Mouse (Mus musculus) MEL-GATA-1-ER (cell line): ENCODE data around the gene Oasl2.
"Not testable (repeated sequence)": the region's sequence is repeated elsewhere in the genome, so short reads cannot be mapped to it uniquely, and the experiment has no call there.

Source experiments
- DNase-seq: peaks from one replicate; pipeline ENCODE4 v3.0.0-alpha.2; 2012; ENCODE audit warnings: low read depth; ENCODE audit errors: extremely low read depth

The Oasl2 gene

DNA sequence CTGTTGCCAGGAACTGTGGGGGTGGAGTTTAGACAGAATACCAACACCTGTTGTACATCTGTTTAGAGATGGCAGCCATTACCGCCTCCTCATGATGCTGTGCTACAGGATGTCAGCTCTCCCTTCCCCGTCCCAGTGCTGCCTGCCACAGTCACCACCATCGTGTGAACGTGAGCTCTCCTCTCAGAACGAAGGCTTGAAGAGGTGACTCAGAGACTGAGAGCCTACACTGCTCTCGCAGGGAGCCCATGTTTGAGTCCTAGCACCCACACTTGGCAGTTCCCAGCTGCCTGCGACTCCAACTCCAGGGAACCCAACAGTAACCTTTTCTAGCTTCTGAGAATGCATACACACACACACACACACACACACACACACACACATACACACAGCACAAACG is 18.1 kb downstream of the Oasl2 start:
- no peak for DNase-seq

DNA sequence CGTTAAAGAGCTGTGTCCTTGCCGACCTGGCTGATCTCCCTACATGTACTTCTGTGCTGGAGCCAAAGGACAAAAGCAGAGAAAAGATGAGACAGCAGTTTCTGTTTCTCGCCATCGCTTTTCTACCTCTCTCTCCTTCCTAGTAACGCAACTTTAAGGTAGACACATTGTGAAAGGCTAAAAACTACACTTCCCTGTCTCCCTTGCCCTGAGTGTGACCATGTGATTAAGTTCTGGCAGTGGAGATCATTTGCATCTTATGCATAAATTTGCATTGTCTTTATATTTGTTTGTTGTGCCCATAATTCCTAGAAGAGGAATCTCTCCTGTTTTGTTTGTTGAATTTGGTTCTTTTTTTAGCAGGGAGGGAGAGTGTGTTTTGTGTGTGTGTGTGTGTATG is 19.1 kb downstream of the Oasl2 start:
- no peak for DNase-seq

DNA sequence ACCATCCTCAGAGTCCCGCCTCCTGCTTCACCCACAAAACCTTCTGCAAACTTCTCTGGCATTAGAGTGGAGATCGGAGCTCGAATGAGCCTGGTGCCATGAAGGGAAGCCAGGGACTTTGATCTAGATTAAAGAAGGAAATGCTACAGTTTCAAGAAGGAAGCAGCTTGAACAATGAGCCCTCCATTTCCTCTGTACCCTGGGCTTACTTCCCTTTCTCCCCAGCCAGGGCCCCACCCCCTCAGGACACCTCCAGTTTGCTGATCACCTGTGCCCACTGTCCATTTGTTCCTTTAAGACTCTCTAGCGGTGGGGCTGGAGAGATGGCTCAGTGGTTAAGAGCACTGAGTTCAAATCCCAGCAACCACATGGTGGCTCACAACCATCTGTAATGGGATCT is 20.0 kb downstream of the Oasl2 start:
- DNase-seq = no peak

DNA sequence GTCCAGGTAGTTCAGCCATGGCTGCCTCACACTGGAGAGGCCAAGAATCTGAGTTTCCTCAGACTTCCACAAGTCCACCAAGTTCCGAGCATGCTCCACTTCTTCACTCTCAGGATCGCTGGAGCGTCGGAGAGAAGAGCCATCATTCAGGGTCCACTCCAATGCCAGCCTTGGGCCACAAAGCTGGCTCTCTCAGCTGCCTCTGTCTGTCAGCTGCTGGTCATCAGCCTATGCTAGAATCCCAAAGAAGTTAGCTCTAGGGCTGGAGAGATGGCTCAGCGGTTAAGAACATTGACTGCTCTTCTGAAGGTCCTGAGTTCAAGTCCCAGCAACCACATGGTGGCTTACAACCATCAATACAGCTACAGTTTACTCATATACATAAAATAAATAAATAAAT is 20.6 kb downstream of the Oasl2 start:
- DNase-seq = not testable (repeated sequence)

- peak; percentile 98 for DNase-seq
Observed at GRCm38 (mm10) chr5:114921551-114922365, 25.0 kb downstream of the Oasl2 start.

- DNase-seq = no peak
Observed at GRCm38 (mm10) chr5:114922366-114922731, 25.6 kb downstream of the Oasl2 start.

DNA sequence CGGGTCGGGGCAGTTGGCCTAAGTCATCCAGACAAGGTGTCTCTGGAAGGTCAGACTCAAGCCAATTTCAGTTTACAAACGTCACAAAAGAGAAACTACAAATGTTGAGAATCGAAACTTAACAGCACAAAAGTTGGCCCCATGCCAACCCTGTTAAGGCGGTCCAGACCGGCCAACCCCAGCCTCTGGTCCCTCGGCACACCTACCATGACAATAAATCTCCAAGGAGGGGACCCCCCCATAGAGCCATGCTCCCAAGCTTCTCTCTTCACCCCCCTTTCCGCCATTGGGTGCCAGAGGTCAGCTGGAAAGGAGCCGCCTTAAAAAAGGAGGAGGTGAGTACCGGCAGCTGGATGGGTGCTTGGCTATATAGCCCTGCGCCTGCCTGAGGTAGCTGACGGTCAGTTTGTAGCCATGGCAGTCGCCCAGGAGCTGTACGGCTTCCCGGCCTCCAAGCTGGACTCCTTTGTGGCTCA is 26.3 kb downstream of the Oasl2 start, which contains the start of gene Oasl1:
TSS of gene Oasl1 (plus strand) at position 243 of the 476 bp plus-strand sequence.
- DNase-seq = peak; percentile 49

DNA sequence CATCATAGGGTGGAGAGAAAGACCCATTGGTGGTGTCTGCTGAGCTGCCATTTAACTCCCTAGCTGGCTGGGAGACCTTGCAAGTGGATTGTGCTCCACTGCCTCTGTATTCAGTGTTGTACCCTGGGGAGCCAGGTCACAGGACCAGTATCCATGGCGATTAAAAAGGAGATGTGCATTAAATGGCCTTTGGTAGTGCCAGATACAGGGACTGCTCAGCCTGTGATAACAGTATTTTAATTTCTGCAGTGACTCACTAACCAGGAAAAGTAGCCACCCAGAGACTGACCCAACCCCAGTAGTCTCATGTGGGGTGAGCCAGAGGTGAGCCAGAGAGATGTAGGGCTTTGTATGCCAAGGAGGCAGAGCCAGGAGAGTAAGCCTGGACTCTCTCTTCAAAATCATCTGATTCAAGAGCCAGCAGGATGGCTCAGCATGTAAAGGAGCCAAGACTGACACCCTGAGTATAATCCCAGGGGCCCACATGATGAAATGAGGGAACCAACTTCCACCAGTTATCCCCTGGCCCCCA is 29.5 kb downstream of the Oasl2 start:
- DNase-seq = no peak

GRCm38 (mm10) chr5:114926753-114927152 is 30.0 kb downstream of the Oasl2 start:
- DNase-seq = peak; percentile 59

- DNase-seq = no peak
Observed at GRCm38 (mm10) chr5:114931626-114932025, 34.9 kb downstream of the Oasl2 start.

GRCm38 (mm10) chr5:114933206-114933605 is 36.5 kb downstream of the Oasl2 start:
- no peak for DNase-seq

DNA sequence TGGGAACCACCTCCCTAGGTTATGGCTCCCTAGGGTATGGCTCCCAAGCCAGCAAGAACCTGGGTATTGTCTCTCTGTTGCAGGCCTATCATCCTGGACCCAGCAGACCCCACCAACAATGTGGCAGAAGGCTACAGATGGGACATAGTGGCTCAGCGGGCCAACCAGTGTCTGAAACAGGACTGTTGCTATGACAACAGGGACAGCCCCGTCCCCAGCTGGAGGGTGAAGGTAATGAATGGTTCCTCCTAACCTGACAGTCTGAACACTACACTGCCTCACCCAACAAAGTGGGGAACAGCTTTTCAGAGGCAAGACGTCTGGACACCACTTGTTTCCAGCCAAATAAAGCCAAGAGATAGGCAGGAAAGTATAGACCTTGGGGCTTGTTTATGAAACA is 39.1 kb downstream of the Oasl2 start:
- DNase-seq = no peak

DNA sequence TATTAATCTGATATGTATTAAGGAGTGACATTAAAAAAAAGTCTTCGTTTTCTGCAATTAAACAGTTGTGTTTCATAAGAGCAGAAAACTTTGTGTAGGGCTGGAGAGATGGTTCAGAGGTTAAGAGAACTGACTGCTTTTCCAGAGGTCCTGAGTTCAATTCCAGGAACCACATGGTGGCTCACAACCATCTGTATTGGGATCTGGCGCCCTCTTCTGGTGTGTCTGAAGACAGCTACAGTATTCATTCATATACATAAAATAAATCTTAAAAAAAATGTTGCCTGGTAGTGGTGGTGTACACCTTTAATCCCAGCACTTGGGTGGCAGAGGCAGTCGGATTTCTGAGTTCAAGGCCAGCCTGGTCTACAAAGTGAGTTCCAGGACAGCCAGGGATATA is 44.4 kb downstream of the Oasl2 start:
- not testable (repeated sequence) for DNase-seq

- peak; percentile 82 for DNase-seq
Observed at GRCm38 (mm10) chr5:114942074-114942765, 45.5 kb downstream of the Oasl2 start, which contains the start of gene 2210016L21Rik. TSS of gene 2210016L21Rik (plus strand) at chr5:114942158.

DNA sequence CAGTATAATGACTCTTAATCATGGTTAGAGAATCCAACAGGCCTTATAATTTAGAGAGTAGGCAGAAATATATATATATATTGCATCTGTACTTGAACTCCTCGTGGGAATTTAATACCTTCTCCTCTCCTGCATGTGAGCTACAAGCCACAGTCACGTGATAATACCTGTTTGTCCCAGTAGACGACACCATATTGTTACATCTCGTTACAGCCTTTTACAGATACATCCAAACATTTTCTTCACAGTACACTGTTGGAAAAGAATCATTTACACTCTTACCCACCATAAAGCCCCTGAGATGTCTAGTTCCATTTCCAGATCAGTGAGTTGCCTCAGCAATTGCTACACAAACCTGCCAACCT is 46.0 kb downstream of the Oasl2 start:
- no peak for DNase-seq

- no peak for DNase-seq
Observed at GRCm38 (mm10) chr5:114945072-114945471, 48.3 kb downstream of the Oasl2 start.

GRCm38 (mm10) chr5:114948891-114949290 is 52.2 kb downstream of the Oasl2 start:
- DNase-seq = no peak

- no peak for DNase-seq
Observed at GRCm38 (mm10) chr5:114949316-114949715, 52.6 kb downstream of the Oasl2 start.

DNA sequence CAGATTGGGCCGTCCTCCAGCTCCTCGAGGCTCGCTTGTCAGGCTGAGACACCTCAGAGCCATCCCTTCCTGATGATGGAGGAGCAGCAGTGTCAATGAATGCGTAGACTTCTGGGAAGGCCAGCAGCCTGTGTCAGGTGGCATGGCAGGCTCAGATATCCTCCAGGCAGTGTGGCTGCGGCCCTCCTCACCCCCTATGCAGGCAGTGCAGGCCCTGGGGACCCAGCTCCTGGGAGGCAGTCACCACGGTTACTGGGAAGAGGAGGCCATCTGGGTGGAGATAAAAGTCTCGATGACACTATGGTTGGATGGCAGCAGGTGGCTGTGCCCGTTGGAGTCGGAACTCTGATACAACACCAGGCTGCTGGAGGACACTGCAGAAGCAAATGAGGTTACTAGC is 53.1 kb downstream of the Oasl2 start:
- DNase-seq = no peak

GRCm38 (mm10) chr5:114950669-114951068 is 53.9 kb downstream of the Oasl2 start:
- DNase-seq = no peak

DNA sequence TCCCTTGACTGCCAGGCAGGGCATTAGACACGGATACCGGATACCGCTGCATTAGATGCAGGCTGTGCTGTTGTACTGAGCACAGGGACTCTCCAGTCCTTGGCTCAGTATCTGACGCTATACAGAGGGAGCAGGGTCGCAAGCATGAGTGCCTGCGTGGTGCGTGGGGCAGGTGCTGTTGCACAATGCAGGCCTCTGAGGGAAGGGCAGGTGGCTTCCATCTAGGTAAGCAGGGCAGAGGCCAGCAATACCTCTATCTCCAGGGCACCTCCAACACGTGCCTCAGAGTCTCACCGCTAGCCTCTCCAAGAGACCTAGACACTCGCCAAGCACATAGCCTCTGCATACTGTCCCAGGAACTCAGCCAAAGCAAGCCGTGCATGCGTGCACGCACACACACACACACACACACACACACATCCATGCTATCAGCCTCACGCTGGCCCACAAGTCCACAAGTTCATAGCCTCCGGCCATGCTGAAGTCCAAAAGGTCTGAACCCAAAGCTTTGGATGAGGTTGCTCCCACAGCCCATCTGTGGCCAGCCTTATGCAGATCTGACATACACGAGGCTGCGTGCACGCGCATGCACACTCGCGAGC is 54.6 kb downstream of the Oasl2 start:
- no peak for DNase-seq

DNA sequence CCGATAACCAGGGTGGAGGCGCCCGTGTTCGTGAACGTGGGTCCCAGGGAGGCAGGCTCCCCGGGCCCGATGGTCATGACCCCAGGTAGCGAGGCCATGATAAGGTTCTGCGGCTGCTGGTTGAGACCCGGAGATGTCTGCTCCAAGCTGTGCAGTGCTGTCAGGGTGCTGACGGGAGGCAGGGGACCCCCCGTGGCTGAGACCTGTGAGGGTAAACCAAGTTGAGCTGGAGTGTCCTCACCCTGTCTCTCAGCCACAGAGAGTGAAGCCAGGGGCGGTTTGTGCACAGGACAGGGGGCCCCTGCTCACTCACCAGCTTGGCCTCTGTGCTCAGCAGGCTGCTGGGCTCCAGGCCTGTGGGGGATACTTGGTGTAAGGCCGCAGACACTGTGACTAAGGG is 56.6 kb downstream of the Oasl2 start:
- DNase-seq = no peak
